13 mouse cellular contexts compared by ENCODE assay signal in the genomic region with DNA sequence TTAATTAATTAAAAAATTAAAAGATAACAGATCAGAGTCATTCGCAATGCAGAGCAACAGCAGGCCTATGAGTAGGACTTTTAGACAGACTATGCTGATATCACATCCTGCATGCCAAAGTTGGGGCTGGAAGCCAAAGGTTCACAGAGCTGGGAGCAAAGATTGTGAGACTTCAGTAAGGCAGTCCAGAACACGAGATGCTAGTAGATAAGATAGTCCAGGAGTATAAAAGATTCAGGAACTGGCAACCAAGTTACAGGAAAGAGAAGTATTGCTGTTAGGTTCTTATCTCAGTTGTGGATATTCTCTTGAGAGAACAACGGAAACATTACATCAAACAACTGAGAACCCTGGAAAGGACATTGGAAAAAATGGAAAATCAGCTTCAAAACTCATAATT. TPM values are rescaled to one million over a fixed set of nuclear protein-coding genes. Genes with fewer than 3 reads are reported as not detected.
A peak's percentile ranks its signal among the peaks of the same experiment; 100 is the strongest.
DNase-seq lines count a peak whose midpoint lies in the region; ATAC-seq lines count a peak whose summit lies in the region.
"Had no signal": no experiment of that assay in that cellular context is flagged by ENCODE, and none has a peak within 500 bp of the region (broad histone marks: within the 10 kb centered on the region; RNA-seq: fewer than 3 reads in every experiment).

No protein-coding gene starts in this region.

- H3K27ac ChIP-seq in heart, embryonic 13.5 days (replicated peaks): 0 out of 2 replicates have a peak overlapping the region, but pooled peaks have one; percentile 32
- peak overlapping the region; percentile 59; the same call in 1 of the 2 replicates for H3K27ac ChIP-seq in heart, embryonic 16.5 days (ENCODE audit: low read length)
- H3K27ac ChIP-seq in hindbrain, embryonic 11.5 days (ENCODE audit: low read depth, low read length): no peak overlapping the region
- H3K27ac ChIP-seq: hindbrain, embryonic 10.5 days; limb, embryonic 13.5 days had no signal

- no peaks in the 10 kb centered on the region for H3K9me3 ChIP-seq in heart, embryonic 13.5 days
- H3K9me3 ChIP-seq in heart, embryonic 16.5 days (replicated peaks; ENCODE audit: control insufficient read depth, low read length): 0 out of 2 replicates have a peak, but pooled peaks cover 2% of the 10 kb centered on the region
- no peaks in the 10 kb centered on the region for H3K9me3 ChIP-seq in hindbrain, embryonic 11.5 days (ENCODE audit: control insufficient read depth, low read length)
- H3K9me3 ChIP-seq: hindbrain, embryonic 10.5 days; limb, embryonic 13.5 days had no signal

- 37% methylated on average over 3 of the region's 3 CpGs for WGBS in heart, embryonic 13.5 days
- WGBS in heart, embryonic 16.5 days: 46% methylated on average over 3 of the region's 3 CpGs
- 73% methylated on average over 3 of the region's 3 CpGs for WGBS in hindbrain, embryonic 11.5 days

- no peak overlapping the region for H3K4me3 ChIP-seq in heart, embryonic 13.5 days
- H3K4me3 ChIP-seq in heart, embryonic 16.5 days (ENCODE audit: low read length): no peak overlapping the region
- no peak overlapping the region for H3K4me3 ChIP-seq in hindbrain, embryonic 11.5 days (ENCODE audit: low read depth, low read length)
- H3K4me3 ChIP-seq: hindbrain, embryonic 10.5 days; limb, embryonic 13.5 days had no signal

- no peak overlapping the region for H3K9ac ChIP-seq in heart, embryonic 13.5 days
- H3K9ac ChIP-seq in heart, embryonic 16.5 days (ENCODE audit: low read length): no peak overlapping the region
- H3K9ac ChIP-seq in hindbrain, embryonic 11.5 days (ENCODE audit: low read depth, low read length): no peak overlapping the region
- H3K9ac ChIP-seq: limb, embryonic 13.5 days had no signal

- peaks cover 7% of the 10 kb centered on the region for H3K4me1 ChIP-seq in heart, embryonic 13.5 days
- H3K4me1 ChIP-seq in heart, embryonic 16.5 days (ENCODE audit: control insufficient read depth, insufficient read depth, low read length): peaks cover 4% of the 10 kb centered on the region
- H3K4me1 ChIP-seq in hindbrain, embryonic 11.5 days (replicated peaks; ENCODE audit: control insufficient read depth, insufficient read depth, low read length): no peaks in the 10 kb centered on the region

- no peak overlapping the region for H3K4me2 ChIP-seq in heart, embryonic 13.5 days
- no peak overlapping the region for H3K4me2 ChIP-seq in heart, embryonic 16.5 days (ENCODE audit: low read depth, low read length)
- no peak overlapping the region for H3K4me2 ChIP-seq in hindbrain, embryonic 11.5 days (replicated peaks; ENCODE audit: low read depth, low read length)
- H3K4me2 ChIP-seq: limb, embryonic 13.5 days had no signal

- intact Hi-C loops in heart, postnatal 14 days (cut with DNase I): no loop called here

- DNase-seq in heart, postnatal 14 days: no peak
- DNase-seq in 416B (ENCODE audit: low read depth): peak; percentile 73
- DNase-seq in kidney, postnatal 14 days: peak; percentile 34
- no peak for DNase-seq in hindbrain, embryonic 11.5 days (ENCODE audit: low spot score)
- no peak for DNase-seq in c-Kit-positive CD71-positive TER-119-positive erythroid progenitor cells, embryonic 14.5 days (ENCODE audit: low spot score)
- DNase-seq in right cerebral cortex, adult 2 months (ENCODE audit: low spot score in 2 of 2): no peak
- DNase-seq: cerebellum, adult 9-11 months; gastrocnemius, postnatal 14 days; midbrain, embryonic 14.5 days had no signal

- no peaks in the 10 kb centered on the region for H3K36me3 ChIP-seq in heart, embryonic 13.5 days
- no peaks in the 10 kb centered on the region for H3K36me3 ChIP-seq in heart, embryonic 16.5 days (ENCODE audit: control insufficient read depth, insufficient read depth)
- no peaks in the 10 kb centered on the region for H3K36me3 ChIP-seq in hindbrain, embryonic 11.5 days (ENCODE audit: control insufficient read depth, insufficient read depth, low read length)
- H3K36me3 ChIP-seq: hindbrain, embryonic 10.5 days; limb, embryonic 13.5 days had no signal

- peaks cover 26% of the 10 kb centered on the region for H3K27me3 ChIP-seq in heart, embryonic 13.5 days (replicated peaks)
- peaks cover 4% of the 10 kb centered on the region; the same call in 1 of the 2 replicates for H3K27me3 ChIP-seq in heart, embryonic 16.5 days (ENCODE audit: control insufficient read depth, insufficient read depth, low read length)
- peaks cover 7% of the 10 kb centered on the region for H3K27me3 ChIP-seq in hindbrain, embryonic 11.5 days (ENCODE audit: control insufficient read depth, insufficient read depth, low read length)

- ATAC-seq in heart, embryonic 13.5 days (ENCODE audit: extremely low read depth, insufficient number of reproducible peaks, low FRiP score, low TSS enrichment): no peak
- 0 out of 2 replicates have a peak, but pooled peaks have one; percentile 16 for ATAC-seq in heart, embryonic 16.5 days (replicated peaks; ENCODE audit: extremely low read depth, insufficient read depth, low FRiP score)
- ATAC-seq in hindbrain, embryonic 11.5 days (ENCODE audit: low FRiP score): no peak

RNA-seq across cellular contexts. Expression of a gene that starts 4.5 kb away (rescaled TPM):
- 13.5 and 16.3 TPM in 2 replicates for polyA plus RNA-seq in heart, embryonic 13.5 days (2015; fragmentation: Nextera tagmentation; extraction: Ambion mirVana)
- 1 to 10 TPM; 3.2 to 3.4 TPM for total RNA-seq in heart, postnatal 14 days (2021)
- polyA plus RNA-seq in heart, embryonic 16.5 days (2015; fragmentation: Nextera tagmentation; extraction: Ambion mirVana): 14.1 and 14.8 TPM in 2 replicates
- polyA plus RNA-seq in hindbrain, embryonic 11.5 days (2014; fragmentation: Nextera tagmentation; extraction: Ambion mirVana): 29.8 and 33.6 TPM in 2 replicates

RNA-seq across cellular contexts. Expression of a gene that starts 19.7 kb away (rescaled TPM):
- polyA plus RNA-seq in heart, embryonic 13.5 days (2015; fragmentation: Nextera tagmentation; extraction: Ambion mirVana): 4.6 and 5.0 TPM in 2 replicates
- 1 to 10 TPM; 3.4 to 4.1 TPM for total RNA-seq in heart, postnatal 14 days (2021)
- polyA plus RNA-seq in heart, embryonic 16.5 days (2015; fragmentation: Nextera tagmentation; extraction: Ambion mirVana): 6.5 and 6.6 TPM in 2 replicates
- 6.9 and 8.1 TPM in 2 replicates for polyA plus RNA-seq in hindbrain, embryonic 11.5 days (2014; fragmentation: Nextera tagmentation; extraction: Ambion mirVana)

RNA-seq across cellular contexts. Expression of a gene that starts 22.6 kb away (rescaled TPM):
- 5.1 and 5.2 TPM in 2 replicates for polyA plus RNA-seq in heart, embryonic 13.5 days (2015; fragmentation: Nextera tagmentation; extraction: Ambion mirVana)
- 1 to 10 TPM; 1.4 to 1.6 TPM for total RNA-seq in heart, postnatal 14 days (2021)
- 3.6 and 4.3 TPM in 2 replicates for polyA plus RNA-seq in heart, embryonic 16.5 days (2015; fragmentation: Nextera tagmentation; extraction: Ambion mirVana)
- 12.8 and 13.5 TPM in 2 replicates for polyA plus RNA-seq in hindbrain, embryonic 11.5 days (2014; fragmentation: Nextera tagmentation; extraction: Ambion mirVana)

RNA-seq across cellular contexts. Expression of a gene that starts 32.9 kb away (rescaled TPM):
- 4.3 and 4.9 TPM in 2 replicates for polyA plus RNA-seq in heart, embryonic 13.5 days (2015; fragmentation: Nextera tagmentation; extraction: Ambion mirVana)
- total RNA-seq in heart, postnatal 14 days (2021): 1 to 10 TPM; 3.8 to 4.0 TPM
- polyA plus RNA-seq in heart, embryonic 16.5 days (2015; fragmentation: Nextera tagmentation; extraction: Ambion mirVana): 4.7 and 5.6 TPM in 2 replicates
- polyA plus RNA-seq in hindbrain, embryonic 11.5 days (2014; fragmentation: Nextera tagmentation; extraction: Ambion mirVana): 6.1 and 6.3 TPM in 2 replicates

RNA-seq across cellular contexts. Expression of a gene that starts 33.1 kb away (rescaled TPM):
- 27.3 and 27.7 TPM in 2 replicates for polyA plus RNA-seq in heart, embryonic 13.5 days (2015; fragmentation: Nextera tagmentation; extraction: Ambion mirVana)
- 10 to 100 TPM; 25.9 to 29.4 TPM for total RNA-seq in heart, postnatal 14 days (2021)
- 31.6 and 31.8 TPM in 2 replicates for polyA plus RNA-seq in heart, embryonic 16.5 days (2015; fragmentation: Nextera tagmentation; extraction: Ambion mirVana)
- polyA plus RNA-seq in hindbrain, embryonic 11.5 days (2014; fragmentation: Nextera tagmentation; extraction: Ambion mirVana): 61.4 and 72.1 TPM in 2 replicates

Comparison
In these comparisons a context has a peak if more than half of its experiments do, and no peak if none do; other contexts are left out.
1. DNase-seq: peak in 416B (single experiment) and kidney, postnatal 14 days (single experiment); none in heart, postnatal 14 days (0 of 2), hindbrain, embryonic 11.5 days (single experiment), c-Kit-positive CD71-positive TER-119-positive erythroid progenitor cells, embryonic 14.5 days (single experiment) and right cerebral cortex, adult 2 months (0 of 2).